Mouse (Mus musculus) A20 (cell line): ENCODE measurements around the gene Ajuba.
"Not testable (repeated sequence)": the region's sequence is repeated elsewhere in the genome, so short reads cannot be mapped to it uniquely, and the experiment has no call there.

Source experiments
- DNase-seq: peaks from one replicate; pipeline ENCODE4 v3.0.0-alpha.2; 2011; ENCODE audit warnings: low read depth, low spot score

Ajuba gene

GRCm38 (mm10) chr14:54577089-54577982 lies at the start of gene Ajuba:
Ajuba (minus strand) TSS chr14:54577558.
- no peak for DNase-seq

- no peak for DNase-seq
Measured at GRCm38 (mm10) chr14:54624976-54625375, 47.6 kb upstream of the Ajuba start.

- no peak for DNase-seq
Measured at GRCm38 (mm10) chr14:54623334-54623733, 46.0 kb upstream of the Ajuba start.

GRCm38 (mm10) chr14:54621133-54621532 lies 43.8 kb upstream of the Ajuba start, which contains the start of gene Psmb11:
Psmb11 (plus strand) TSS chr14:54621433.
- DNase-seq, result no peak

DNA sequence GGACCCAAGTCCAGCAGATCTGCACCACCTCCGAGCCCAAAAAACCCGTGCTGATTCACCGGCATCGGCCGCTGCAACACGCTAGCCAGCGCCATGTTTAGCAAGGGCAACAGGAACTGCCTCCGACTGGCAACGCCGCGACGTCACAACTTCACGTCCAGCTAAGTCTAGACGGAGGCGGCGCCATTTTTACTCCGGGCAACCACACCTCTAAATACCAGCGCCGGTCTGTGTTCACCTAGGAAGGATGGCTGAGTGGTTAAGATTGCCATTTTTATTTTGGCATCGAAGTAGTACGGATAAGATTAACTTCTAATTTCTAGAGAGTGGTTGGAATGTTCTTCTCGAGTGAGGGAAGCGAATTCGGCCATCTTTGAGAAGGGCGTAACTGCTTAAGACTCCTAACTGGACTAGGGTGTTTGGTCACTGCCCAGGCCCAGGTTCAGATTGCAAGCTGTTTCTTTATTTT lies 40.6 kb upstream of the Ajuba start, which contains the start of gene Psmb5:
Psmb5 (minus strand) TSS at position 126 of the 469 bp plus-strand sequence.
- peak; percentile 95 for DNase-seq

DNA sequence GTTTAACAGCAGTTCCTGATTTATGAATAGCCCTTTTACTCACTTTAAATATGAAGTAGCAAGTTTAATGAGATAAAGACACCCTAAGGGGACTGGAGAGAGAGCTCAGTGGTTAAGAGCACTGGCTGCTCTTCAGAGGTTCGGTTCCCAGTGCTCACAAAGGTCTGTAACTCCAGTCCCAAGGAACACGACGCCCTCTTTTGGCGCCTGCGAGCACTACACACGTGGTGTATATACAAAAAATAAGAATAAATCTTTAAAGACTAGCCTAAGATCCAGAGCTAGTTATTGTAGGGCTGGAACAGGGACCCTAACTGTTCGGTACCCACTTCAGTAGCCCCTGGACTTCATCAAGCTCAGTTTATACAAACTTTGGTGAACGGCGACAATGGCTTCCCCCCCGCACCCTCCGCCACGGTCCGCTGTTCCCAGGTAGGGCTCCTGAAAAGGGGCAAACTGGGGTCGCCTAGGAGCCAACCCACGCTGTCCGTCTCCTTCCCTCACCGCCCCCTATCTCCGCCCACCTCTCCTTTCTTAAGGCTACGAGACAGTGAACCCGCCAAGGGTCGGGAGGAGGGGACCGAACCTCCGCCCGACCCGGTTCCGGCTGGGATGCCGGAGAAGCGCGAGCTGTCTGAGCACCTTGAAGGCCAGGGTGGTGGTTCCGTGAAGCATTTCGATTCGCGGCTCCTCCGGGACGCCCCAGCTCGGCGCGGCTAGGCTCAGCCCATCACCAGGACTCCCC lies 40.0 kb upstream of the Ajuba start:
- peak; percentile 46 for DNase-seq

DNA sequence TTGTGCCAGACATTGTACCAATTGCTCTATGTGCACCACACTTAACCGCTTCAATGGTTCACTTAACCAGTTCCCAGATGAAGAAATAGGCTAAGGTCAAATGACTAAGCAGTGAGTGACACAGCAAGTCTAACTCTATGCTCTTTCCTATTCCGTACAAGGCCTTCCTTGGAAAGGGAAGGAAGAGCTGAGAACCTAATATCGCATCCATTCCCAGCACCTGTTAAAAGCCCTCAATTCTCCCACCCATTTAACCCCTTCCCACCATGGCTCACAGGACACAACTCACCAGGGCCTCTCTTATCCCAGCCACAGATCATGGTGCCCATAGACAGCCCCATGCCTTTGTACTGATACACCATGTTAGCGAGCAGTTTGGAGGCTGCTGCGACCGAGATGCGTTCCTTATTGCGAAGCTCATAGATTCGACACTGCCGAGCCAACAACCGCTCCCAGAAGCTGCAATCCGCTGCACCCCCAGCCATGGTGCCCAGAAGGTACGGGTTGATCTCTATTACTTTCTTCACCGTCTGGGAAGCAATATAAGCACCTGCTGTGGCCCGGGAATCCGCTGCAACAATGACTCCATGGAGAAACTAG lies 39.0 kb upstream of the Ajuba start:
- no peak for DNase-seq

DNA sequence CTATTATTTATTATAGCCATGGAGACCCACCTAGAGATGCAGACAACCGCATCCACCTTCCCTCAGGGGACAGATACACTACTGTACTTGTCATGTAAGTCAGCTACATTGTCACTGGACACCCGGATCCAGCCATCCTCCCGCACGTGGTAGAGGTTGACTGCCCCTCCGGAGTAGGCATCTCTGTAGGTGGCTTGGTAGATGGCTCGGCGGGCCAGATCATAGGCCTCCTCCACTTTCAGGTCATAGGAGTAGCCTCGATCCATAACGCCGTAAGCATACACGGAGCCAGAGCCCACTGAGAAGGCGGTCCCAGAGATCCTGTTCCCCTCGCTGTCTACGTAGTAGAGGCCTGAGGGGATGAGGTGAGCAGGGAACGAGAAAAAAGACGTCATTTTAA lies 36.8 kb upstream of the Ajuba start:
- not testable (repeated sequence) for DNase-seq

GRCm38 (mm10) chr14:54610648-54611047 lies 33.3 kb upstream of the Ajuba start:
- DNase-seq, result no peak

DNA sequence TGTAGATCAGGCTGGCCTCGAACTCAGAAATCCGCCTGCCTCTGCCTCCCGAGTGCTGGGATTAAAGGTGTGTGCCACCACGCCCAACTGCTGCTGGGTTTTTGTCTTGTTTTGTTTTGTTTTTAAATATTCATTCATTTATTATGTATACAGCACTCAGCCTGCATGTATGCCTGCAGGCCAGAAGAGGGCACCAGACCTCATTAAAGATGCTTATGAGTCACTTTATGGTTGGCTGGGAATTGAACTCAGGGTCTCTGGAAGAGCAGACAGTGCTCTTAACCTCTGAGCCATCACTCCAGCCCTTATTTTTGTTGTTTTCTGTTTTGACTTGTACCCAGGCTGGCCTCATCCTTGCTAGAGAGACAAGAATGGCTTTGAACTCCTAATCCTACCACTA lies 32.6 kb upstream of the Ajuba start:
- peak; percentile 61 for DNase-seq

GRCm38 (mm10) chr14:54609245-54609644 lies 31.9 kb upstream of the Ajuba start:
- no peak for DNase-seq

DNA sequence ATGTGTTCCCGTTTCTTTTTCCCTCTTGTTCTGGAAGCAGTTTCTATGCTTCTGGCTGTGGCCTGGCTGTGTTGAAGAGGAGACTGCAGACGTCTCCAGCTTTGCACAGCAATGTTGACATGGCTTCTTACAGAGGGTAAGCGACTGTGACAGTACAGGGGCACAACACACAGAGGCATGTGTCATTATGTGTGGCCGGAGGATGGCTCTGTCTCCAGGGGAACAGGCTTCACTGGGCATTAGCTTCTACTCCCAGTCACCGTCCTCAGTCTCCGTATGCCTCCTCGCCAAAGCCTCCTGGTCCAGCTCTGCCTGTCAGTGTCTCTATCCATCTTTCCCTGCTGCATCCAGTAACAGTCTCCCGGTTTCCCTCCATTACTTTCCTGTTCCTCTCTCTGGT lies 29.9 kb upstream of the Ajuba start:
- DNase-seq, result no peak

DNA sequence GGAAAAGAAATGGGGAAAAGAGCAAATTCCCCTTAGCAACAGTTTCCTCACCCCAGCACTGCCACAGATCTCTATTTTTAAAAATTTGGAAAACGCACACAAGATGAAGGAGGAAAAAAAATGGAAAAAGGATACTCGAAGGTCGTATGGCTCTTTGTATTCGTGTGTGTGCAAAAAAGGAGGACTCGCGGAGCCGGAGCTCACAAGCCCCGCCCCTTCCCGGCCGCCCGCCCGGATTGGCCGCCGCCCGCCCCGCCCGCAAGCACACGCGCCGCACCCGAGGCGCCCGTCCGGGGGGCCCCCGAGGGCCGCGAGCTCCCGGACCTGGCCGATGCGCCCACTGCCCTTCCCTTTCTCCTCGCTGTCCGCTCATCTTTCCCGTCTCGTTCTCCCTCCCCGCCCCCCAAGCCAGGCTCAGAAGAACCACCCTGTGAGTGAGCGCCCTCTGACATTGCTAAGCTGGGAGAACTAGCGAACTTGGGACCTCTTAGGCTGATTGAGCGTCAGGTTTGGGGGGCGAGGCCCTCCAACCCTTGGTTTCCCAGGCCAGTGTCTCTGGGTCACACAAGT lies 28.5 kb upstream of the Ajuba start, which contains the start of gene 4931414P19Rik:
4931414P19Rik (minus strand) TSS at position 242 of the 570 bp plus-strand sequence.
- peak; percentile 89 for DNase-seq

- DNase-seq, result no peak
Measured at GRCm38 (mm10) chr14:54603686-54604085, 26.3 kb upstream of the Ajuba start.

DNA sequence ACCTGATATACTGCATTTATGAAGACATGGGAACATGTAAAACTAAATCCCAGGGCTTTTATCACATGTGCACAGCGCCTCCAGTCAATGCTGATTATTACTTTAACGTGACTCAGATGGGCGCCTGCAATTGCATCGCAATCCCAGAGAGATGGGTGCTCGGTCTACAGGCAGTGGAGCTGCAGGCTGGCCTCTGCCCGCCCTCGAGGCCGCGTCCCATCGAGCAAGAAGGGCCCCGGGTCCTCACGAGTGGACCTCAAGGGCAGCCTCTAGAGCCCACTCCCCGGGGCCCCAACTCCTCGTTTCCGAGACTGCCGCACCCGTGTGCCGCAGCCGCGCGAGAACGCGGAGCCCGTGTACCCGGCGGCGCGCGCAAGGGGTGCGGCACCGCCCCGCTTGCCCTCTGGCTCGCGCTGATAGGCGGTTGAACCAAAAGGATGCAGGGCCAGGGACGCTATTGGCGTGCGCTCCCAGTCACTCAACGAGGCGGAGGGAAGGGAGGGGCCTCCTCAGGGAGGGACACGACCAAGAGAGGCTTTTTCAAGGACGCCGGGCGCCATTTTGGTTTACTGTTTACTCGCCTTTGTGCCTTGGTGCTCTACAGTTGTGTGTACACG lies 25.8 kb upstream of the Ajuba start:
- peak; percentile 97 for DNase-seq

GRCm38 (mm10) chr14:54602613-54603012 lies 25.3 kb upstream of the Ajuba start:
- DNase-seq, result no peak

- DNase-seq, result no peak
Measured at GRCm38 (mm10) chr14:54601601-54602000, 24.2 kb upstream of the Ajuba start.

DNA sequence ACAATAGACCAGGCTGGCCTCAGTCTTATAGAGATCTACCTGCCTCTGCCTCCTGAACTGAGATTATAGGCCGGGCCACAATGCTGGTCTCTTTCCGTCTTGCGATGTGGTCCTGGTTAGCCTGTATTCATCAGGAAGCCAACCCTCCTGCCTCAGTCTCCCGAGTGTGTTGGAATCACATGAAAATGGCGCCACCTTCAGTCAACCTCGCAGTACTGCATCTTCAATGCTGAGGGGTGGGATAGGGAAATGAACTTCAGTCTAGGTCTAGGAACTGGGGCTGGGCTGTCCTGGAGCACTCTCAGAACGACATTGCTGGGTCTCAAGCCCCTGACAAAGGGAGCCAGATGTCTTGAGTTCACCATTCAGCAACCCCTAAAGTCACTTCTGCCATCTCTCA lies 19.7 kb upstream of the Ajuba start:
- peak; percentile 29 for DNase-seq

DNA sequence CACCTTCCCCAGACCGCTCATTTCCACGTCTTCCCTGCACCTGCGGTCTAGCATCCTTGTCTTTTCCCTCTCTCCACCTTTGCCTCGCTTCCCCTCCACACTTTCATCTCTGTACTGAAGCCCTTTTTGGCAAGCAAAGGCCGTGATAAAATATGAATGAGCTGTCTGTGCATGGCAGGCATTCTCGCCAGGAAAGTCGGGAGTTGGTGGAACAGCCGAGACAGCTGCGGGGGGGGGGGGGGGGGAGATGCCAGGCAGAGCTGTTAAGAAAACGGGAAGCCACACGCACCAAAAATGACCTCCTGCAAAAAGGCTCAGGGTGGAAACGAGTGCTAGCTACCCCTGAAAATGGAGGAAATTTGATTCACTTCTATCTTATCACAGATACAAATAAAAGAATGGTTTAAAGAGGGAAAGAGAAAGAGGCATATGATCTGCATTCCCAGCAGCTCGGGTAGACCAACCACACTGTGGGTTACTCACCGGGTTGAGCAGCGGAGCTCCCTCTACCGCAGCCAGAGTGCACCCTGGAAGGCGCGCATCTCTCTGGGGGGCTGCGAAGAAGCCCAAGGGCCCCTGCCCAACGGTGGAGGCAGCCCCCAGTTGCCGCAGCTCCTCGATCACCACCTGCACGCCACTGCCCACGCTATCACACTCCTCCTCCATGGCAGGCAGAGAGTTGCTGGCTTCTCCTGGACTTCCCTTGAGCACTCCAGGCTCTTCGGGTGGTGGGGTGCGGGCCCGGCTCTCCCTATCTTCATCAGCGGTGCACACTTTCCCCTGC lies 17.5 kb upstream of the Ajuba start:
- DNase-seq, result no peak

GRCm38 (mm10) chr14:54594055-54594454 lies 16.7 kb upstream of the Ajuba start:
- DNase-seq, result peak; percentile 61
